Mouse (Mus musculus): ENCODE measurements around the gene Kif1a. TPM values are rescaled to one million over a fixed set of nuclear protein-coding genes. Genes with fewer than 3 reads are reported as not detected.

Gene Kif1a
- 1.9 and 2.8 TPM in 2 replicates for polyA plus RNA-seq (2015; fragmentation: Nextera tagmentation; extraction: Ambion mirVana)

GRCm38 (mm10) chr1:93101571-93102061, at the start of gene Kif1a:
Gene Kif1a, minus strand, starts transcription at chr1:93101951.

GRCm38 (mm10) chr1:93135036-93135526, 33.3 kb upstream of the Kif1a start, which contains the start of gene Agxt:
Gene Agxt, plus strand, starts transcription at chr1:93135240.

GRCm38 (mm10) chr1:93006061-93006460, 95.7 kb downstream of the Kif1a start, which contains the start of gene Aqp12:
Gene Aqp12, plus strand, starts transcription at chr1:93006334.

Other genes starting within 250 kb of the Kif1a start
- gene Ankmy1, start 199.0 kb downstream of the Kif1a start, polyA plus RNA-seq (2015; fragmentation: Nextera tagmentation; extraction: Ambion mirVana) = 0.04 TPM in 1 of 2 replicates, not detected in the other
- 11.0 and 12.3 TPM in 2 replicates for gene Dusp28, start 195.0 kb downstream of the Kif1a start, polyA plus RNA-seq (2015; fragmentation: Nextera tagmentation; extraction: Ambion mirVana)
- 18.1 and 23.2 TPM in 2 replicates for gene Rnpepl1, start 191.2 kb downstream of the Kif1a start, polyA plus RNA-seq (2015; fragmentation: Nextera tagmentation; extraction: Ambion mirVana)
- gene Capn10, start 167.6 kb downstream of the Kif1a start, polyA plus RNA-seq (2015; fragmentation: Nextera tagmentation; extraction: Ambion mirVana) = 13.7 and 15.4 TPM in 2 replicates
- 1.8 and 2.6 TPM in 2 replicates for gene Gpr35, start 151.1 kb downstream of the Kif1a start, polyA plus RNA-seq (2015; fragmentation: Nextera tagmentation; extraction: Ambion mirVana)
- 0.12 and 0.73 TPM in 2 replicates for gene Aqp12, start 95.6 kb downstream of the Kif1a start, polyA plus RNA-seq (2015; fragmentation: Nextera tagmentation; extraction: Ambion mirVana)
- gene Agxt, start 33.3 kb upstream of the Kif1a start, polyA plus RNA-seq (2015; fragmentation: Nextera tagmentation; extraction: Ambion mirVana) = 0.40 and 0.45 TPM in 2 replicates
- gene 2310007B03Rik, start 59.0 kb upstream of the Kif1a start, polyA plus RNA-seq (2015; fragmentation: Nextera tagmentation; extraction: Ambion mirVana) = 0.06 and 0.10 TPM in 2 replicates
- gene Crocc2, start 66.8 kb upstream of the Kif1a start, polyA plus RNA-seq (2015; fragmentation: Nextera tagmentation; extraction: Ambion mirVana) = 0.05 and 0.06 TPM in 2 replicates
- 4.2 and 9.9 TPM in 2 replicates for gene Sned1, start 133.9 kb upstream of the Kif1a start, polyA plus RNA-seq (2015; fragmentation: Nextera tagmentation; extraction: Ambion mirVana)
- 12.1 and 13.9 TPM in 2 replicates for gene Mterf4, start 204.0 kb upstream of the Kif1a start, polyA plus RNA-seq (2015; fragmentation: Nextera tagmentation; extraction: Ambion mirVana)
- gene Ppp1r7, start 240.9 kb upstream of the Kif1a start, polyA plus RNA-seq (2015; fragmentation: Nextera tagmentation; extraction: Ambion mirVana) = 37.6 and 41.4 TPM in 2 replicates
- gene Pask, start 241.5 kb upstream of the Kif1a start, polyA plus RNA-seq (2015; fragmentation: Nextera tagmentation; extraction: Ambion mirVana) = 8.1 and 9.1 TPM in 2 replicates

Measured in spleen, postnatal 0 days (tissue).